Mouse (Mus musculus) forebrain, embryonic 13.5 days (tissue): ENCODE results near the gene Tmc8. TPM values are rescaled to one million over a fixed set of nuclear protein-coding genes. Genes with fewer than 3 reads are reported as not detected.
"Not testable (repeated sequence)": the region's sequence is repeated elsewhere in the genome, so short reads cannot be mapped to it uniquely, and the experiment has no call there.

Experiments
- ATAC-seq: fragments of 200-750 bp; cut with Nextera tagmentation; 2 replicates; pipeline ENCODE4 v1.8.0; 2017
- H3K27ac ChIP-seq: fragments of 300-500 bp; sonication (generic); 2 replicates; pipeline ENCODE4 v1.5.1; 2015; ENCODE audit warnings: inconsistent platforms, mild to moderate bottlenecking, moderate library complexity
- H3K27me3 ChIP-seq: fragments of 300-500 bp; sonication (generic); 2 replicates; pipeline ENCODE4 v1.6.1; 2015; ENCODE audit warnings: mild to moderate bottlenecking, inconsistent platforms
- H3K36me3 ChIP-seq: fragments of 300-500 bp; sonication (generic); 2 replicates; pipeline ENCODE4 v1.6.1; 2015; ENCODE audit warnings: mild to moderate bottlenecking, inconsistent platforms; ENCODE audit not compliant: poor library complexity, severe bottlenecking
- H3K4me1 ChIP-seq: fragments of 300-500 bp; sonication (generic); 2 replicates; pipeline ENCODE4 v1.6.1; 2015; ENCODE audit warnings: inconsistent platforms
- H3K4me2 ChIP-seq: fragments of 300-500 bp; sonication (generic); 2 replicates; pipeline ENCODE4 v1.6.1; 2015; ENCODE audit warnings: inconsistent platforms, mild to moderate bottlenecking, moderate library complexity
- H3K4me3 ChIP-seq: fragments of 300-500 bp; sonication (generic); 2 replicates; pipeline ENCODE4 v1.5.1; 2015; ENCODE audit warnings: mild to moderate bottlenecking, inconsistent platforms
- H3K9ac ChIP-seq: fragments of 300-500 bp; sonication (generic); 2 replicates; pipeline ENCODE4 v1.6.1; 2015; ENCODE audit warnings: mild to moderate bottlenecking, inconsistent platforms
- H3K9me3 ChIP-seq: fragments of 300-500 bp; sonication (generic); replicated peaks from 2 replicates; pipeline ENCODE4 v1.6.1; 2016; ENCODE audit warnings: inconsistent platforms
- WGBS: fragments of 180-500 bp; shearing (Covaris S2); methylation state at CpG from one replicate; pipeline ENCODE4 v1.1.7; 2015; 5-methylcytosine and 5-hydroxymethylcytosine counted together
- polyA plus RNA-seq: library from polyadenylated mRNA; unstranded; fragments of >200 nt; fragmentation: Nextera tagmentation; extraction: Ambion mirVana; gene quantifications from 2 replicates; pipeline ENCODE4 v1.2.1, GENCODE M21; 2015

Tmc8 gene
- polyA plus RNA-seq, 1 experiment from 2014 or later, result 0.45 TPM

- no peaks in the 10 kb centered on the region for H3K27me3 ChIP-seq
- H3K9ac ChIP-seq, result no peak overlapping the region
- no peak for ATAC-seq
- H3K4me3 ChIP-seq, result no peak overlapping the region
- H3K9me3 ChIP-seq, result no peaks in the 10 kb centered on the region
- no peaks in the 10 kb centered on the region for H3K36me3 ChIP-seq
- H3K27ac ChIP-seq, result no peak overlapping the region
- H3K4me2 ChIP-seq, result no peak overlapping the region
- H3K4me1 ChIP-seq, result no peaks in the 10 kb centered on the region
- 74% methylated on average over 7 of the region's 7 CpGs for WGBS
Measured at GRCm38 (mm10) chr11:117801650-117802049, 19.8 kb downstream of the Tmc8 start.

DNA sequence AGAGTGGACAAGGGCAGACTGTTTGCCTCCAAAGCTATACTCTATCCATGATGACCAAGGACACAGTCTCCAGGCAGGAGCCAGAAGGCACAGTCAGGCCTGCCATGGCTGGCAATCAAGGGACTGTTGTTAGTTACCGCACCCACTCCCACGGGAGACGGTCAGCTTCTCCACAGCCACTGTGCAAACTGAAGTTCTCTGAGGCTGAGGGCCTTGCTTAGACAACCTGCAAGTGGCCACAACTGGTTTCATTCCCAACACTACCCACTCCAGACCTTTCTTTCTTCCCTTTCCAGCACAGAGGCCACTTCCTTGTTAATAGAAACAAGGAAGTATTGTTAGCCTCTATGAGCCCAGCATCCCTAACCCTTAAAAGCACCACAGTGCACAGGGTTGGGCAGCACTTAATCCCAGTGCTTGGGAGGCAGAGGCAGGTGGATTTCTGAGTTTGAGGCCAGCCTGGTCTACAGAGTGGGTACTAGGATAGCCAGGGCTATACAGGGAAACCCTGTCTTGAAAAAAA, 21.4 kb downstream of the Tmc8 start:
- Histone ChIP-seq H3K36me3 (no peaks in the 10 kb centered on the region), H3K27ac (no peak overlapping the region), H3K27me3 (no peaks in the 10 kb centered on the region), H3K4me3 (no peak overlapping the region), H3K9ac (no peak overlapping the region), H3K9me3 (no peaks in the 10 kb centered on the region), H3K4me1 (no peaks in the 10 kb centered on the region), H3K4me2 (no peak overlapping the region)
- 98% methylated on average over 3 of the region's 3 CpGs for WGBS
- no peak for ATAC-seq

DNA sequence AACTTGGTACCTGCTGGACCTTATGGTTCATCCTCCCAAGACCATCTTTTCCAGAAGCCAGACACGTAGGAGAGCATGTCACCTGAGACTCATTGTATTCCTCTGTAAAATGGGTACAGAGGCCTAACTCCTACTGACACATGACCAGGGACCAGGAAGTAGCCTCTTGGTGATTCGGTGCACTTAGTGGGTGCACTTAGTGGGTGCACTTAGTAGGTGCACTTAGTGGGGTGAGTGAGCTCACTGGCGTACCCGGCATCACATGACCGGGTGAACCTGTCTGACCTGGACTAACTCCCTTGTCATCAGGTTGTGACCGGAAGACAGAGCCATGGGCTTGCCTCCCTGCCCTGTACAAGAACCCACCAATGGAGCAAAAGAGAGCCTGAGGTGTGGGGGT, 24.9 kb downstream of the Tmc8 start:
- 90% methylated on average over 6 of the region's 6 CpGs for WGBS
- H3K36me3 ChIP-seq, result no peaks in the 10 kb centered on the region
- H3K4me1 ChIP-seq, result peaks cover 18% of the 10 kb centered on the region
- no peak for ATAC-seq
- H3K9me3 ChIP-seq, result no peaks in the 10 kb centered on the region
- H3K9ac ChIP-seq, result no peak overlapping the region
- H3K4me3 ChIP-seq, result no peak overlapping the region
- no peak overlapping the region for H3K27ac ChIP-seq
- H3K4me2 ChIP-seq, result no peak overlapping the region
- peaks cover 14% of the 10 kb centered on the region for H3K27me3 ChIP-seq

GRCm38 (mm10) chr11:117809407-117810311, 27.8 kb downstream of the Tmc8 start, which contains the start of the genes Gm20708 and Syngr2:
TSS of gene Gm20708 (plus strand) at chr11:117809668.
TSS of gene Syngr2 (plus strand) at chr11:117809668.
- H3K9ac ChIP-seq, result peak within 1 kb of the TSS; percentile 74
- peak; percentile 78 for ATAC-seq
- peak within 1 kb of the TSS; percentile 99 for H3K4me2 ChIP-seq
- H3K36me3 ChIP-seq, result peaks cover 29% of the 10 kb centered on the region
- H3K9me3 ChIP-seq, result no peaks in the 10 kb centered on the region
- peak within 1 kb of the TSS; percentile 67 for H3K4me3 ChIP-seq
- peak within 1 kb of the TSS; percentile 44 for H3K27ac ChIP-seq
- peaks cover 18% of the 10 kb centered on the region for H3K4me1 ChIP-seq
- H3K27me3 ChIP-seq, result peaks cover 14% of the 10 kb centered on the region
- WGBS, result under 1% methylated on average over 67 of the region's 75 CpGs

DNA sequence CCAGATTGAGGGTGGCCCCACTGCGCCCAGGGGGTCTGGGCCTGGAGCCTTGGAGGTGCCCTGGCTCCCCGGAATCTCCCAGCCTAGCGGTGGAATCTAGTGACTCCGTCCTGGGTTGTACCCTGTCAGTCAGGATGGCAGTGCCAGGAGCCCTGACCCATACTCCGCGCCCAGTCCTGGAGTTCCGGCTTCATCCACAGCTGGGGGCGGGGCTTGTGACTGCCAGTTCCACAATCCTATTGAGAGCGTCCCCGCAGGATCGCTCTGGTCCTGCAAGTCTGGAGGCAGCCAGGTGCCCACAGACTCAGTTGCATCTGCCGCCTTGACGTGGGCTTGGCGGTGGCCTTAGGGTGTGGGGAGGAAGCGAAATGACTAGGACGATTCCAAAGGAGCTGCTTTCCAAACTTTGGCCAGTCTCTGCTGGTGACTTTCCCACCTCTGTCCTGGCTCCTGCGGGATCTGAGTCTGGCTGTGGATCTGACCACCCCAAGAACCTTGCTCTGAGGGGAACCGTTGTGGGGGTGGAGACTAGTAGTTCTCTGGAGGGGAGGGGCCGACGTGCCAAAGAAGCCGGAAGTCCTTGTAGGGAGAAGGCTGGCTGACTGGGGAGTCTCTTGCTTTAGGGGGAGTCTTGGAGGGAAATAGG, 28.6 kb downstream of the Tmc8 start:
- peak overlapping the region; percentile 74 for H3K9ac ChIP-seq
- H3K4me2 ChIP-seq, result peak overlapping the region; percentile 99
- H3K4me3 ChIP-seq, result peak overlapping the region; percentile 67
- H3K36me3 ChIP-seq, result peaks cover 37% of the 10 kb centered on the region
- ATAC-seq, result peak; percentile 85
- H3K27me3 ChIP-seq, result peaks cover 14% of the 10 kb centered on the region
- H3K4me1 ChIP-seq, result peaks cover 18% of the 10 kb centered on the region
- 0 out of 2 replicates have a peak overlapping the region, but pooled peaks have one; percentile 44 for H3K27ac ChIP-seq
- no peaks in the 10 kb centered on the region for H3K9me3 ChIP-seq
- 0% methylated on average over 21 of the region's 21 CpGs for WGBS

DNA sequence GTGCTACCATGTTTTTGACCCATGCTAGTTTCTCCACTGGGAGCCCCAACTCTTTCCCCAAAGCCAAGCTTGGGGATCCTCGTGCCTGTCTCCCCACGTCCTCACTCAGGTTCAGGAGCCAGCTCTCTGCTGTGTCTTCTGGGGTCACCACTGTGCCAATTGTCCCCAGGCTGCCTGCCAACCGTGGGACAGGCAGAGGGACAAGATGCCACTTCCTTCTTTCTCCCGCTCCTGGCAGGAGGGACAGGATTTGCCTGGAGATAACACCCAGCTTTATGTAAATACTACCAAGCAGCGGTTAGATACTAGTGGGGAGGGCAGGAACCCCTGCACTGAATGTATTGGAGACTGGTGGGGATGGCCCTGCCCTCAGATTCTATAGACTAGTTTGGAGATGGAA, 32.0 kb downstream of the Tmc8 start:
- H3K4me1 ChIP-seq, result peaks cover 18% of the 10 kb centered on the region
- no peak for ATAC-seq
- H3K36me3 ChIP-seq, result peaks cover 70% of the 10 kb centered on the region
- no peak overlapping the region for H3K9ac ChIP-seq
- H3K4me3 ChIP-seq, result no peak overlapping the region
- peaks cover 14% of the 10 kb centered on the region for H3K27me3 ChIP-seq
- no peaks in the 10 kb centered on the region for H3K9me3 ChIP-seq
- no peak overlapping the region for H3K4me2 ChIP-seq
- WGBS, result 83% methylated on average over 5 of the region's 5 CpGs
- no peak overlapping the region for H3K27ac ChIP-seq

- no peaks in the 10 kb centered on the region for H3K9me3 ChIP-seq
- no peak overlapping the region for H3K4me3 ChIP-seq
- H3K9ac ChIP-seq, result no peak overlapping the region
- ATAC-seq, result no peak
- peaks cover 25% of the 10 kb centered on the region for H3K4me1 ChIP-seq
- WGBS, result 93% methylated on average over 6 of the region's 6 CpGs
- H3K4me2 ChIP-seq, result no peak overlapping the region
- H3K27ac ChIP-seq, result no peak overlapping the region
- H3K36me3 ChIP-seq, result peaks cover 79% of the 10 kb centered on the region
- H3K27me3 ChIP-seq, result peaks cover 4% of the 10 kb centered on the region
Measured at GRCm38 (mm10) chr11:117814704-117815366, 33.0 kb downstream of the Tmc8 start.

GRCm38 (mm10) chr11:117815850-117816249, 34.0 kb downstream of the Tmc8 start:
- H3K27ac ChIP-seq, H3K4me3 ChIP-seq, H3K4me2 ChIP-seq, H3K9me3 ChIP-seq, ATAC-seq, H3K9ac ChIP-seq, H3K27me3 ChIP-seq: not testable (repeated sequence)
- Histone ChIP-seq H3K36me3 (peaks cover 89% of the 10 kb centered on the region), H3K4me1 (peaks cover 15% of the 10 kb centered on the region)
- WGBS, result 83% methylated on average over 9 of the region's 9 CpGs

GRCm38 (mm10) chr11:117816389-117816996, 34.6 kb downstream of the Tmc8 start:
- Histone ChIP-seq H3K4me2 (no peak overlapping the region), H3K9me3 (no peaks in the 10 kb centered on the region), H3K27ac (no peak overlapping the region), H3K4me1 (peaks cover 10% of the 10 kb centered on the region), H3K9ac (no peak overlapping the region), H3K27me3 (no peaks in the 10 kb centered on the region), H3K4me3 (no peak overlapping the region), H3K36me3 (peaks cover 96% of the 10 kb centered on the region)
- WGBS, result 88% methylated on average over 13 of the region's 13 CpGs
- ATAC-seq, result no peak

- peaks cover 96% of the 10 kb centered on the region for H3K36me3 ChIP-seq
- 56% methylated on average over 8 of the region's 8 CpGs for WGBS
- H3K27ac ChIP-seq, result no peak overlapping the region
- H3K27me3 ChIP-seq, result no peaks in the 10 kb centered on the region
- H3K4me2 ChIP-seq, result no peak overlapping the region
- no peak overlapping the region for H3K4me3 ChIP-seq
- peaks cover 22% of the 10 kb centered on the region for H3K4me1 ChIP-seq
- ATAC-seq, result no peak
- H3K9me3 ChIP-seq, result no peaks in the 10 kb centered on the region
- H3K9ac ChIP-seq, result no peak overlapping the region
Measured at GRCm38 (mm10) chr11:117819095-117819494, 37.2 kb downstream of the Tmc8 start.

DNA sequence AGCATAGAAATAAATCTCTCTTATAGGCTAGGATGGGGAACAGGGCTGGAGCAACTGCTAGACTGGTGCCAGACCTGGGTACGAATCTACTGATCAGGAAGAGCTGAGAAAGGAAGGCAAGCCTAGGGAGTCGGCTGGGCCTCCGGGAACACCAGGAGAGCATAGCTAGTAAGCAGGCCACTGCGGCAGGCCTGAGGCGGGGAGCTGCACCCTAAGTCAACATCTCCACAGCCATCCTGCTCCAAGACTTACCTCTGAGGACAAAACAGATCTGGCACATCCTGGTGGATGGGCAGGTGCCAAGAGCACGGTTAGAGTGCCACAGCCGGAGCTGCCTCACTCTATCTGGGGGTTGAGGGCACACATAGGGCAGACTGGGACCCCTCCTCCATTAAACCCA, 38.3 kb downstream of the Tmc8 start:
- H3K4me3 ChIP-seq, result no peak overlapping the region

More for the DNA sequence above, 38.3 kb downstream of the Tmc8 start:
- 93% methylated on average over 7 of the region's 7 CpGs for WGBS
- H3K36me3 ChIP-seq, result peaks cover 85% of the 10 kb centered on the region
- H3K9ac ChIP-seq, result 0 out of 2 replicates have a peak overlapping the region, but pooled peaks have one; percentile 6
- peaks cover 32% of the 10 kb centered on the region for H3K4me1 ChIP-seq
- H3K27me3 ChIP-seq, result no peaks in the 10 kb centered on the region
- no peak for ATAC-seq
- no peak overlapping the region for H3K4me2 ChIP-seq
- no peaks in the 10 kb centered on the region for H3K9me3 ChIP-seq
- no peak overlapping the region for H3K27ac ChIP-seq
